Mouse (Mus musculus) midbrain, embryonic 10.5 days (tissue): ENCODE results near the gene Vwa7. TPM values are rescaled to one million over a fixed set of nuclear protein-coding genes. Genes with fewer than 3 reads are reported as not detected.

ENCODE experiments used
- DNase-seq: peaks from one replicate; pipeline ENCODE4 v3.0.0-alpha.2; 2017; ENCODE audit warnings: low spot score
- H3K27ac ChIP-seq: fragments of 300-500 bp; sonication (generic); replicated peaks from 2 replicates; pipeline ENCODE4 v1.5.1; 2016; ENCODE audit warnings: mild to moderate bottlenecking
- H3K27me3 ChIP-seq: fragments of 300-500 bp; sonication (generic); 2 replicates; pipeline ENCODE4 v1.6.1; 2016; ENCODE audit warnings: low read depth, mild to moderate bottlenecking; ENCODE audit not compliant: poor library complexity, severe bottlenecking
- H3K36me3 ChIP-seq: fragments of 300-500 bp; sonication (generic); 2 replicates; pipeline ENCODE4 v1.6.1; 2016; ENCODE audit warnings: mild to moderate bottlenecking, moderate library complexity
- H3K4me1 ChIP-seq: fragments of 300-500 bp; sonication (generic); 2 replicates; pipeline ENCODE4 v1.6.1; 2016
- H3K4me3 ChIP-seq: fragments of 300-500 bp; sonication (generic); 2 replicates; pipeline ENCODE4 v1.5.1; 2016; ENCODE audit warnings: mild to moderate bottlenecking, moderate library complexity
- H3K9me3 ChIP-seq: fragments of 300-500 bp; sonication (generic); replicated peaks from 2 replicates; pipeline ENCODE4 v1.6.1; 2016; ENCODE audit warnings: mild to moderate bottlenecking
- WGBS: fragments of 180-500 bp; shearing (Covaris S2); methylation state at CpG from one replicate; pipeline ENCODE4 v1.1.7; 2016; 5-methylcytosine and 5-hydroxymethylcytosine counted together
- polyA plus RNA-seq: library from polyadenylated mRNA; unstranded; fragments of >200 nt; fragmentation: Nextera tagmentation; extraction: Ambion mirVana; gene quantifications from 2 replicates; pipeline ENCODE4 v1.2.1, GENCODE M21; 2016

Vwa7 gene
- polyA plus RNA-seq, 1 experiment from 2014 or later, result 0.28 TPM

GRCm38 (mm10) chr17:35046681-35047455 lies 30.5 kb downstream of the Vwa7 start, which contains the start of gene Msh5:
Msh5 (minus strand) TSS chr17:35046745.
- H3K4me3 ChIP-seq, result peak within 1 kb of the TSS; percentile 72
- no peaks in the 10 kb centered on the region for H3K9me3 ChIP-seq
- 2% methylated on average over 33 of the region's 33 CpGs for WGBS
- peak within 1 kb of the TSS; percentile 97 for H3K27ac ChIP-seq
- peaks cover 83% of the 10 kb centered on the region for H3K4me1 ChIP-seq
- H3K36me3 ChIP-seq, result no peaks in the 10 kb centered on the region
- peak; percentile 100 for DNase-seq
- 0 out of 2 replicates have a peak, but pooled peaks cover 4% of the 10 kb centered on the region for H3K27me3 ChIP-seq

GRCm38 (mm10) chr17:35047688-35048087 lies 31.3 kb downstream of the Vwa7 start:
- 63% methylated on average over 1 of the region's 1 CpGs for WGBS
- peaks cover 91% of the 10 kb centered on the region for H3K4me1 ChIP-seq

GRCm38 (mm10) chr17:35048149-35048931 lies 32.0 kb downstream of the Vwa7 start:
- H3K27me3 ChIP-seq, result 0 out of 2 replicates have a peak, but pooled peaks cover 4% of the 10 kb centered on the region
- peak overlapping the region; percentile 21; the same call in 1 of the 2 replicates for H3K4me3 ChIP-seq
- H3K27ac ChIP-seq, result peak overlapping the region; percentile 97
- DNase-seq, result no peak
- no peaks in the 10 kb centered on the region for H3K9me3 ChIP-seq
- H3K4me1 ChIP-seq, result peaks cover 95% of the 10 kb centered on the region
- H3K36me3 ChIP-seq, result peaks cover 12% of the 10 kb centered on the region
- WGBS, result 38% methylated on average over 11 of the region's 11 CpGs

More at GRCm38 (mm10) chr17:35047688-35048087, 31.3 kb downstream of the Vwa7 start:
- 0 out of 2 replicates have a peak, but pooled peaks cover 4% of the 10 kb centered on the region for H3K27me3 ChIP-seq
- peak overlapping the region; percentile 97 for H3K27ac ChIP-seq
- peaks cover 5% of the 10 kb centered on the region for H3K36me3 ChIP-seq
- no peaks in the 10 kb centered on the region for H3K9me3 ChIP-seq
- 0 out of 2 replicates have a peak overlapping the region, but pooled peaks have one; percentile 21 for H3K4me3 ChIP-seq
- no peak for DNase-seq

- WGBS, result 63% methylated on average over 5 of the region's 5 CpGs
Observed at GRCm38 (mm10) chr17:35048932-35049440, 32.6 kb downstream of the Vwa7 start.

DNA sequence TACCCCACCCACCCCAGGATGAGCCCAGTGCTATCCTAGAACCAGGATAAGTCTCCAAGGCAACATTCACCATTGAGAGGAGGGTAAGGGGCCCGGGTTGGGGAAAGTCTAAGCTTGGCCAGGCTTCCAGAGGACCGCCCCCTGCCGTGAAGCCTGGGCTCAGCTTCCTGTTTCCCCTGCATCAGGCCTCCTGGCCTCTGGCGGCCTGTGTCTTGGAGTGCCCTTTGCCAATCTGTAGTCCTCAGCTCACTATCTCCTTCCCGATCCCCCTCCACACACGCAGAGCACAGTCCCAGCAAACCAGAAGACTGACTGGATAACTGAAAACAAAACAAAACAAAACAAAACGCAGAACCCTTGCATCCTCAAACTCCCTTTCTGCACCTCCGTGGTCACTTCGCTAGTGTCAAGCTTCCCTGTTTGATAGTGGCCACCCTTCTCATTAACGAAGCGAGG lies 33.2 kb downstream of the Vwa7 start, which contains the start of gene Clic1:
Gene Clic1, plus strand, starts transcription at position 406 of the 456 bp plus-strand sequence.
- DNase-seq, result peak; percentile 87
- Histone ChIP-seq H3K4me1 (peaks cover 85% of the 10 kb centered on the region), H3K27ac (peak within 1 kb of the TSS; percentile 97), H3K36me3 (peaks cover 24% of the 10 kb centered on the region), H3K4me3 (peak within 1 kb of the TSS; percentile 70), H3K27me3 (0 out of 2 replicates have a peak, but pooled peaks cover 4% of the 10 kb centered on the region), H3K9me3 (no peaks in the 10 kb centered on the region; the same call in 1 of the 2 replicates)
- 2% methylated on average over 11 of the region's 11 CpGs for WGBS

More at GRCm38 (mm10) chr17:35048932-35049440, 32.6 kb downstream of the Vwa7 start:
- Histone ChIP-seq H3K4me1 (peaks cover 91% of the 10 kb centered on the region), H3K9me3 (no peaks in the 10 kb centered on the region; the same call in 1 of the 2 replicates), H3K27ac (peak overlapping the region; percentile 97), H3K4me3 (peak overlapping the region; percentile 70), H3K27me3 (0 out of 2 replicates have a peak, but pooled peaks cover 4% of the 10 kb centered on the region), H3K36me3 (peaks cover 18% of the 10 kb centered on the region)
- no peak for DNase-seq

- WGBS, result under 1% methylated on average over 27 of the region's 27 CpGs
- Histone ChIP-seq H3K27ac (peak overlapping the region; percentile 97), H3K27me3 (0 out of 2 replicates have a peak, but pooled peaks cover 3% of the 10 kb centered on the region), H3K4me1 (peaks cover 78% of the 10 kb centered on the region), H3K4me3 (peak overlapping the region; percentile 70), H3K36me3 (peaks cover 31% of the 10 kb centered on the region), H3K9me3 (no peaks in the 10 kb centered on the region; the same call in 1 of the 2 replicates)
- peak; percentile 77 for DNase-seq
Observed at GRCm38 (mm10) chr17:35050126-35050750, 33.9 kb downstream of the Vwa7 start.

- Histone ChIP-seq H3K4me3 (peak overlapping the region; percentile 70), H3K27me3 (no peaks in the 10 kb centered on the region), H3K27ac (peak overlapping the region; percentile 97), H3K9me3 (no peaks in the 10 kb centered on the region; the same call in 1 of the 2 replicates), H3K36me3 (peaks cover 43% of the 10 kb centered on the region), H3K4me1 (peaks cover 67% of the 10 kb centered on the region)
- WGBS, result under 1% methylated on average over 21 of the region's 21 CpGs
- DNase-seq, result peak; percentile 70
Observed at GRCm38 (mm10) chr17:35051156-35052086, 35.0 kb downstream of the Vwa7 start.

DNA sequence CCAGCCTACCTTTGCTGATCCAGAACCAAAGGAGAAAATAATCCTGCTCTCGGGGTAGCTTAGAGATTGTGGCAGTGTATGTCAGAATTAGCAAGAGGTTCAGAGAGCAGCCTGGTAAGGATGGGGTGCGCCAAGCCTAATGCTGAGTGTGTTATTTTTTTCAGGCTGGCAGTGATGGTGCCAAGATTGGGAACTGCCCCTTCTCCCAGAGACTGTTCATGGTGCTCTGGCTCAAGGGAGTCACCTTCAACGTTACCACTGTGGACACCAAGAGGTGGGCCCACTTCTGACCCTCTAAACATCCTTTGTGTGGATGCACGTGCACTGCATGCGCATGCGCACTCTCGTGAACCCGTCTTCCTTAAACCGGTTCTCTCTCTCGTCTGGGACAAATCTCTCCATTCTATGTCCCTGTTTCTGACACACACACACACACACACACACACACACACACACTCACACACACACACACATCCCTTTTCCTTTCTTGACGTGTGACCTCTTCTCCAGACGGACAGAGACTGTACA lies 36.0 kb downstream of the Vwa7 start:
- peaks cover 57% of the 10 kb centered on the region for H3K4me1 ChIP-seq
- peak overlapping the region; percentile 97 for H3K27ac ChIP-seq
- no peaks in the 10 kb centered on the region for H3K27me3 ChIP-seq
- DNase-seq, result no peak
- H3K36me3 ChIP-seq, result peaks cover 50% of the 10 kb centered on the region
- 85% methylated on average over 12 of the region's 12 CpGs for WGBS
- no peaks in the 10 kb centered on the region; the same call in 1 of the 2 replicates for H3K9me3 ChIP-seq
- peak overlapping the region; percentile 70 for H3K4me3 ChIP-seq

DNA sequence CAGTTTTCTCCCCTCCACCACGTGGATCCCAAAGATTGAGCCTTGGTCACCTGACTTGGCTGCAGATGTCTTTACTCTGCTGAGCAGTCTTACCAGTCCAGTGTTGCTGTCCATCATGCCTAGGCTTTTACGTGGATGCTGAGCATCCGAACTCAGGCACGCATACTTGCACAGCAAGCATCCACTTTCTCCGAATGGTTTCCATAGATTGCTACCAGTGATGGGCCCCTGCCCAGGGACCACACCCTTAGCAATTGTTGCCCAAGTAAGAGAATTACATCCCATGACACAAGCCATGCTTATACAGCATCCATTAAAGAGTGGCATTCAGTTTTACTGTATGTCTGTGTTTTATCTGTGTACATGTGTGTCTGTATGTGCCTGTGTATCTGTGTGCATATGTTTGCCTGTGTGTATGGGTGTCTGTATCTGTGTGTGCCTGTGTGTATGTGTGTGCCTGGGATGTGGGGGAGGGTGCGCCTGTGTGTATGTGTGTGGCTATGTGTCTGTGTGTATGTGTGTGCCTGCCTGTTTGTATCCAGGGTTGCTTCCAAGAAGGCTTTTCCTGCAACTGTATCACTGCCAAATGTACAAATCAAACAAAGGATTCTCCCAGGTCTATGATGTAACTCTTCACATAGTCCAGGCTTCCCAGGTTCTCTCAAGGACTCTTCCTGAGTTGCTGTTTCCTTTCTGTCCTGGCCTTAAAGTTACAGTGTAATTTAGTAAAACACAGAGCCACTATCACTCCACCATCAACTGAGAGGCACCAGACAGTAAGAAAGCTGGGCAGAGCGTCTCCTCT lies 39.5 kb downstream of the Vwa7 start:
- WGBS, result 95% methylated on average over 7 of the region's 7 CpGs
- no peaks in the 10 kb centered on the region; the same call in 1 of the 2 replicates for H3K9me3 ChIP-seq
- 0 out of 2 replicates have a peak overlapping the region, but pooled peaks have one; percentile 2 for H3K4me3 ChIP-seq
- no peak overlapping the region for H3K27ac ChIP-seq
- DNase-seq, result no peak
- H3K36me3 ChIP-seq, result peaks cover 69% of the 10 kb centered on the region
- no peaks in the 10 kb centered on the region for H3K27me3 ChIP-seq
- H3K4me1 ChIP-seq, result peaks cover 46% of the 10 kb centered on the region

DNA sequence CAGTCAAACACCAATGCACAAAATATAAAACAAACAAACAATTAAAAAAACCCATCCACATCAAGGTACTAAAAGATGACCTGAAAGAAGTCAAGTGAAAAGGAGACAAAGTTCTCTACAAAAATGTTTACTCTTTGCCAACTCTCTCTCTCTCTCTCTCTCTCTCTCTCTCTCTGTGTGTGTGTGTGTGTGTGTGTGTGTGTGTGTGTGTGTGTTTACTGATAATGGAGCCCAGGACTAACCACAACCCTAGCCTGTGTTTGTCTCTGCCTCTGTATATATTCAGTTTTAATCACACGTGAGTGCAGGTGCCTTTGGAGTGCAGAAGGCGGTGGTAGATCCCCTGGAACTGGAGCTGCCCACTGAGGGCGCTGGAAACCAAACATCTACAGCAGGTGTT lies 40.7 kb downstream of the Vwa7 start:
- no peak for DNase-seq
- H3K4me3 ChIP-seq, result no peak overlapping the region
- peaks cover 80% of the 10 kb centered on the region for H3K36me3 ChIP-seq
- no peak overlapping the region for H3K27ac ChIP-seq
- 86% methylated on average over 3 of the region's 3 CpGs for WGBS
- no peaks in the 10 kb centered on the region; the same call in 1 of the 2 replicates for H3K9me3 ChIP-seq
- peaks cover 42% of the 10 kb centered on the region for H3K4me1 ChIP-seq
- H3K27me3 ChIP-seq, result peaks cover 5% of the 10 kb centered on the region; the same call in 1 of the 2 replicates
